Mouse (Mus musculus): Measurements from ENCODE around the gene D930020B18Rik.

D930020B18Rik gene

DNA sequence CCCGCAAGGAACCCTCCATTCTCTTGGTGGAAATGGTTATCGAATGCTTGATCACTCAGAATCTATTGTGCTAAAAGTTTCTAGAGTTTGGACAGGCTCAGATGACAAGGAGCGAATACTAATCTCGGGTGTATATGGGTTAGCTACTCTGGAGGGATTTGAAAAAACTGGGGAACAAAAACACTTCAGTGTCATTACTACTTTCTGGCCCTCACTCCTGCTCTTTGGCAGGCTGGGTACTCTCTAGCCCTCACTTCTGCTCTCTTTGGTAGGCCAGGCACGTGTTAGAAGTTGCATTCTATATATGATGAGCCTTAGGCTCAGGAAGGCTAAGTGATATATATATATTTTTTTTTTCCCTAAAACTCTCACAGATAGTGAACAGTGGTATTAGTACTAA, 1.8 kb upstream of the D930020B18Rik start:
- DNase-seq (ENCODE audit: inconsistent ontology term), result no peak

DNA sequence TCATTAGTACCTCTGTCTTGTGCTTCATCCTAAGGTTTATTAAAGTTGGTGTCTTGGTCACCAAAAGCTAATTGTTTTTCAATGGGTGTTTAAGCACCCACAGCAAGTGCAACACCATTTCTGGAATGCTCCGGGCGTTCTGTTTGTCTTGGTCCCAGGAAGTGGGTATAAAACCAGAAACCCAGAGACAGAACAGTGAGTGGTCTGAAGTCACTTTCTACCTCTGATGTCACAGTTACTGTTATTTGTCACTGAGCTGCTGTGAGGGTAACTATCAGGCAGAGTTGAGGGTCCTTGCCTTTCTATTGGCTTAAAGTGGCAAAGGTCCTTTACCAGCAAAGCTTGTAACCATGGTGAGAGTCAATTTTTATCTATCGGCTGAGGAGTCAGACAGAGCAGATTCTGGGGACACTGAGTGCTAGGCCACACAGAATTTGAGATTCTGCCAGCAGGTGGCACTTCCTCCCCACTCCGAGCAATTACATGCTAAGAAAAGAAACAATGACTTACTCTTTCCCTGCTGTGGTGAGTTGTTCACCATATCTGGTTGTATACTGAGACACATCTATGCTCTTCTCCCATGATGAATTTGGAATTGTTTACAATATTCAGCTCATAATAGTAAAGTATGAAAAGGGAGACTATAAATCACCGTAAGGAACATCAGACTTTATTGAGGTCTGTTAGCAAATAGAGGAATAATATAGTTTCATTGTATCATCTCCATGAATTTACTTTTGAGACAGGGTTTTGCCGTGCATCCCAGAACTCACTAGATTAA, 1.0 kb upstream of the D930020B18Rik start:
- DNase-seq (ENCODE audit: inconsistent ontology term), result no peak

DNA sequence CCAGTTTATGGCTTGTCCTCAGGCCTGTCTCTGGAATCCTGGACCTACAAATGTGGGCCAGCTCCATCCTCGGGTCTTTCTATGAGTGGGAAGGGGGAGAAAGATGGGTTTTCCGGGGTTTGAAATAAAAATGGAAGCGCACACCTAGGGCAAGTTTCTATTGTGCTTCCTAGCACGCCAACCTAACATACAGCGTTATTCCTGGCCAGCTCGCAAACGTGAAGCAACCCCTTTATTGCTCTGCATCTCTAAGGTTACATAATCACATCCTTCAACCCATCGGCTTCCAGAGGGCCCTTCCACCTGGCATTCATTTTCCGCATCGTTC, 480 bp upstream of the D930020B18Rik start:
- DNase-seq (ENCODE audit: inconsistent ontology term), result no peak

DNA sequence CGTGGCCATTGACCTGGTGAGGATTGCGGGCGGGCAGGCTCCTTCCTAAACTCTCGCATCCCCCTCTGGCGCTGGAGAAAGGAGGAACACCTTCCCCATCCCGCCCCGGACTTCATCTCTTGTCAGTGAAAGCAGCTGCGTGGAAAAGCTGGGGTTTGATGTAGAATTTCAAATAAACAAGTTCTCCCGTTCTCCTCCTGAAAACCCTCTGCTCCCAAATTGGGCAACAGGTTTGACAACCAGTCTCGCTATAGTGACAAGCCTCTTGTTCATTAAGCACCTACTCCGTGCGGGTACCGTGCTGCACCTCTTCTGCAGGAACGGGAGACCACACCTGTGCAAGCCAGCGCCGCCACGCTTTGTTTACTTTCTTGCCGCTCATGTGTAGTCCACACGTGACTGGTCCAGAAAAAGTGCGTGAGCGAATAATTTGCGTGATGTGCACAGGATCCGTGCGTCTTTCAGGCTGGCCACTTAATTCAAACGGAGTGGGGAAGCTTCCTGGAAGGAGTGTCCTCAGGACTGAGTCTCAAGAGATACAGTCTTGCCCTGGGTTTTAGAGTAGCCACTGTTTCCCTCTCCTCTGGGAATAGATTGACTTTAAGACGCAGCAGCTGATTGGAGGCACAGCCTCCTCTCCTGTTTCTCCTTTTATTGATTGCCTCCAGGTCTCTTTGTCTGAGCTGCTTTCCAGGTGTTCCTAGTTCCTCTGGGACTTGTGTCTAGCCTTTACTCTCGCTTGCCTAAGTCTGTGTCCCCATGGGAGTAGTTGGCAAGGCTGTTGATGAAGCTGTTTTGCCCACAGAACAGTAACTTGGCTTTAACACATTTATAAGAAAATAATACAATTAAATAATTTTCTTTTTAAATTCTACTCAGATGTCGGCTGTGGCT, 913 bp downstream of the D930020B18Rik start:
- DNase-seq (ENCODE audit: inconsistent ontology term), result no peak

DNA sequence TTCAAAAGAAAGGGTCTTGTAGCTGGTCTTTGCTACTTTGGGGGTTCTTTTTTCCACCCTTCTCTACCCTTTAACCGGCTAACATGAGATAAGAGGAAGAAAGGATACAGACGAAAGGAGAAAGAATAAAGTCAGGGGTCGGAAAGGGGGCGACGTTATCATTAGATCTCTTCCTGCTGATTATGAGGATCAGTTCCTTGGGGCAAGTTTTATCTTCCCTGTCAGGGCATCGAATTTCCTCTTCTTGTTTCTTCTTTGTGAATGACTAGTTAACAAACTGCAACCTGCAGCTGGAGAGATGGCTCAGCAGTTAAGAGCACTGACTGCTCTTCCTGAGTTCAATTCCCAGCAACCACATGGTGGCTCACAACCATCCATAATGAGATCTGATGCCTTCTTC, 4.9 kb downstream of the D930020B18Rik start:
- no peak for DNase-seq (ENCODE audit: inconsistent ontology term)

DNA sequence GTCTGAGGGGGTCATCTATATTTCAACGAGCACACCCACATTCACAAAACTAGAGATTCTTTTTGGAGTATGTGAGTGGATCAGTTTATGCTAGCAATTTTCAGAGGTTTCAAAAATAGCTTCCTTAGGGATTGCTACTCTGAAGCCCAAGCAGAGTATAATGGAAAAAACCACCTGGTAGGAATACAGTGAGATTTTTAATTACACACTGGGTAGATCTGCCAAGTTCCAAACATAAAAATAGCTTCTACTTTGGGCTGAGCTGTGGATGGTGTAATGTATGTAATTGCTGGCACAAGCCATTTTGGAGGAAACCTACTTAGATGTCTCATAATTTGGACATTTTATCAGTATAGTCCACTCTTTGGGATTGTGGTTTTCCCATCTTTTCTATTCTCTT, 11.7 kb downstream of the D930020B18Rik start:
- DNase-seq (ENCODE audit: inconsistent ontology term), result no peak

DNA sequence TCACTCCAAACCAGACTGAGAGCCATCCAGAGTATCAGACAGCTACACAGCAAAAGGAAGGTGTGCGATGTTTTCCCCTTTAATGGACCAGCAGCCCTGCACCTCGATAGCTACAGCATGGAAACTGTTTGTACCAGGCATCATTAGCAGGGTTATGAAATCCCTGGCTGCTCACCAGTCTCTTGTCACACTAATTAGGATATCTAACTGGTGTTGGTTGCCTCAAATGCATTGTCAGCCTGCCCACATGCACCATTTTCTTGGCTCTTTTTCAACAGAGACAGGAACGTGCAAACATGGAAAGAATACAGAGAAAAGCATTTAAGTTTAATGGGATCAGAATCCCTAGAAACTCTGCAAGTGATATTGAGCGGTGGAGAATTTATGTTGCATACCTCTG, 14.5 kb downstream of the D930020B18Rik start:
- no peak for DNase-seq (ENCODE audit: inconsistent ontology term)

DNA sequence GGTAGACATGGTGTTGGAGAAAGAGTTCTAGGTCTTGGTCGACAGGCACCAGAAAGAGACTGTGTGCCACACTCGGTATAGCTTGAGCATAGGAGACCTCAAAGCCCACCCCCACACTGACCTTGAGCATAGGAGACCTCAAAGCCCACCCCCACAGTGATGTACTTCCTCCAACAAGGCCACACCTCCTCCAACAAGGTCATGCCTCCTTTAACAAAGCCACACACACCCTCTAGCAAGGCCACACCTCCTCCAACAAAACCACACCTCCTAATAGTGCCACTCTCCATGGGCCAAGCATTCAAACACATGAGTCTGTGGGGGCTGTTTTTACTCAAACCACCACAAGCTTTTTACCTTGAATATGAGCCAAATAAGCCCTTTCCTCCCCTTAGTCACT, 21.3 kb downstream of the D930020B18Rik start:
- DNase-seq (ENCODE audit: inconsistent ontology term), result no peak

DNA sequence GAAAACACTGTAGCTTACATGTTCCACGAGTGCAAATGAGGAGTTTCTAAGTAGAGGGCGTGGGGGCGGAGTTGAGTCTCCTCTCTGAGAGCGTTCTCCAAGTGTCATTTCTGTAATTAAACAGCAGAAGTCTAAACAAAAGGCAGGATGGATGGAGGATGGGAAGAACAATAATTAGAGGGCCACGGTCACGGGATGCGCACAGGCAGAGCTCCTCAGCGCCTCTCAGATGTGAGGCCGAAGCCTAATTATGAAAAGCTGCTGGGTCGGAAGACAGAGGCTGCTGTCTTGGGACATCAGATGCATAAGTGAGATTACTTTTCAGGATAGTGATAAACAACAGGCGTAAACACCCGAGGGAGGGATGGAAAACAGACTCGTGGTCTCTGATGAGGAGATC, 22.2 kb downstream of the D930020B18Rik start:
- DNase-seq (ENCODE audit: inconsistent ontology term), result no peak

DNA sequence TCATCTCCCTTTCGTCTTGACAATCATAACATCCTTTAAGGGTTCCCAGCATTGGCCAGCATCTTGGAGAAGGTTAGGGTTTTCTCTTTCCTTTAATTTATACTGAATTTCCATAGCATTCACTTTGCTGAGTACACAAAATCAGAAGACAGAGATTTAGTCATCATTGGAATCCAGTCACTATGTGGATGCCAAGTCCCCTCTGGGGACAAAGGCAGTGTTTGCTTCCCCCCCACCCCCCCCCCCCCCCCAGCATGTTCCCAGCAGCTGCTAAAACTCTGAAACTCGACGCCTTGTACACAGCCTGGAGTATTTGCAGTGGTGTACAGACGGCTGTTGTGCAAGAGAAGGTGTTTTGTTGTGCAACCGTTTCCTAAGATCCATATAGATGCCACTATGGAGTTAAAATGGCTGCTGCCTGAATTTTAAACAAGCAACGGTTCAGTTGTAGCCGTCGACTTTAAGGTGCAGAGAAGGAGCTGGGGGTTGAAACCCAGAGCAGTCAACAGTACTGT, 24.3 kb downstream of the D930020B18Rik start:
- no peak for DNase-seq (ENCODE audit: inconsistent ontology term)

DNA sequence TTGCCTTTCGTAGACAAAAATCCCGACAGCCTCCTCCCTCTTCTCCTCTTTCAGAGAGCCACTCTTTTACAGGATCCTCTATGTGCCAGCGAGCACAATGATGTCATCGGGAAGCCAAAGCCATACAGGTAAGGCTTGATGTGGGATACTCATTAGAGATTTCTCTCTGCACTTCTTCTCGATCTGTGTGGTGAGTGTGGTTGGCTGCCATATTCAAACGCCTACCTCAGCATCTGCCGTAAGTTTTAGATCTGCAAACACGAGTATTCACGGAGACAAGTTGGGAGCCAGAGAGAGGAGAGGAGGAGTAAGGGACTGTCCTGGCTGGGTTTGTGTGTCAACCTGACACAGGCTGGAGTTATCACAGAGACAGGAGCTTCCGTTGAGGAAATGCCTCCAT, 27.7 kb downstream of the D930020B18Rik start:
- no peak for DNase-seq (ENCODE audit: inconsistent ontology term)

DNA sequence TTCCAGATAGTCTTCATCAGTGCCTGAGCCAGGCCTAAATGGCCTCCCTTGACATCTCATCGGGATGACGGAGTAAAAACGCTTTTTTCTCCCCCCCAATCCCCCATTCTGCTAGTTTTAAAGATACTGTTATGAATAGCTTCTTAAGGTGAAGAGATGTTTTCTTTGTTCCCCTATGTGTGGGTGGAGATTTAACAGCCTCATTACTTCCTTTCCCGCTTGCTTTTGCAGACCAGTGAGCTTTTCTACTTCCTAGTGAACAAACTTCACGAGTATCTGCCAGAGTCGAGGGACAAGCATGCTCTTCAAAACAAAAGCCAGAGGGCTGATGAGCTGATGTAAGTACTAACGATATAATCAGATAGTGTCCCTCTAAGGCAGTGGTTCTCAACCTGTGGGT, 35.6 kb downstream of the D930020B18Rik start:
- DNase-seq (ENCODE audit: inconsistent ontology term), result no peak

DNA sequence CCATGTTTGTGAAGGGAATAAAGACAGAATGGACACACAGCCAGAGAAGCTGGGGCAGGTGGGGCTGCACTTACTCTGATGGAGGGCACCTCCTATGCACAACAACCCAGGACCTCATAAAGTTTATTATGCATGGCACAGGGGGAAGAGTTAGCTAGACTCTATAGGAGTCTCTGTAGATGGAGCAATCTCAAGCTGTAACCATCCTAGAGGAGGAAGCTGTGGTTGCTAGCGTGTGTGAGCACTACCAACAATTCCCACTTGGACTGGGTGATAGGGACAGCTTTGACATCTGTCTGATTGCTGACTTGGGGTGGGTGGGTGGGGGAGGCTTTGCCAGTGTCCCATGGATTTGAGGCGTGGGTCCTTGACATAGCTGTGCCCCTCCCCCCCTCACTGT, 39.5 kb downstream of the D930020B18Rik start:
- DNase-seq (ENCODE audit: inconsistent ontology term), result no peak

DNA sequence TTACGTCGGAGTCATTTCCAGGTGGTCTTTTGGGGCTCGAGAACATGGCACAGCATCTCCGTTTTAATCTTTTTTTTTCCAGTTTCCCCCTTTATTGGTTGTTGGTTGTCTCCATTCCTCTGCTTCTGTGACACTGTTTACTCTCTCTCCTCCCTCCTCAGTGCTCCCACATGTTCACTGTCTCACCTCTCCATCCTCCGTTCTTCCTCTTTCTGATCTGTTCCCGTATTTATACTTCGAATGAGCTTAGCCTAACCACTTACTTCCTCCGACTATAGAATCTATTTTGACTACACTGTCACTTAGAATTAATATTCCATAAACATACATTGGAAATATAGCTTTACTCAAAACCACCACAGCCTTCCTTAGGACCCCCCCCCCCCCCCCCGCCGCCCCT, 41.2 kb downstream of the D930020B18Rik start:
- DNase-seq (ENCODE audit: inconsistent ontology term), result no peak

DNA sequence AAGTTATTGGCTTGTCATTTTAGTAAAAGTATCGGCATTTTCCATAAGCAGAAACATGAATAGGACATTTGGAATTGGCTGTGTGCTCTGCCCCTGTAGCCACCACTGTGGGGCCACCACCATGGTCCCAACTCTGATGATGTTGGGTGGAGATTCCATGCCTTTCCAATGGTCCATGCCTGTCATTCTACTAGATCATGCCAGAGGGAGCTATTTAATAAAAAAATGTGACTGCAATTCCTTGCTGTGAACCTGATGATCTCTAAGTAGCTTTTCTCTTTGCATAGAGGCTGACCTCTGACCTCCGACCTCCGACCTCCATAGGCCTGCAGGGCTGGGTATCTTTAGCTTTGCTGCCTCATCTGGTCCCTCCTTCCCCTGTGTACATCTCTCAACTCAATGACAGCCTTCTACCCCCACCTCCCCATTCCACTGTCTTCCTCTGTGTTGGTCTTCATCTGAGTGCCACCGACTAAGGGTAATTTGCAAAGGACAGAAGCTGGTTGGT, 44.8 kb downstream of the D930020B18Rik start:
- no peak for DNase-seq (ENCODE audit: inconsistent ontology term)

DNA sequence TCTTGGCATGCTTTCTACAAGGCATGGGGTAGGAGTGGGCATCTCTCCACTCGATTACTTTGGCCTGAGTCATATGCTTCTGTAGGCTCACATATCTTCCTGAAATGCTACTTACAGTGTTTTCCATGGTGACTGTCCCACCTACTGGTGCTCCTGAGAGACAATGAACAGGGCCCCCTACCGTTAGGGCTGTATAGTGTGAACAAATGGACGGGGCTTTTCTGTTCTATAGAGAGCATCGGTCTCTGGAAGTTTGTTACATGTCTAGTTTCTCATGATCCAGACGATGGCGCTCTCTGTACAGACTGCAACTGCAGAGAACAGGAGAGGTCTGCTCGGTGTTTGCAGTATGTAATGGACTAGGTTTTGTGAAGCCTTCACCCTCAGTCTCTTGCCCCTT, 46.1 kb downstream of the D930020B18Rik start:
- DNase-seq (ENCODE audit: inconsistent ontology term), result no peak

DNA sequence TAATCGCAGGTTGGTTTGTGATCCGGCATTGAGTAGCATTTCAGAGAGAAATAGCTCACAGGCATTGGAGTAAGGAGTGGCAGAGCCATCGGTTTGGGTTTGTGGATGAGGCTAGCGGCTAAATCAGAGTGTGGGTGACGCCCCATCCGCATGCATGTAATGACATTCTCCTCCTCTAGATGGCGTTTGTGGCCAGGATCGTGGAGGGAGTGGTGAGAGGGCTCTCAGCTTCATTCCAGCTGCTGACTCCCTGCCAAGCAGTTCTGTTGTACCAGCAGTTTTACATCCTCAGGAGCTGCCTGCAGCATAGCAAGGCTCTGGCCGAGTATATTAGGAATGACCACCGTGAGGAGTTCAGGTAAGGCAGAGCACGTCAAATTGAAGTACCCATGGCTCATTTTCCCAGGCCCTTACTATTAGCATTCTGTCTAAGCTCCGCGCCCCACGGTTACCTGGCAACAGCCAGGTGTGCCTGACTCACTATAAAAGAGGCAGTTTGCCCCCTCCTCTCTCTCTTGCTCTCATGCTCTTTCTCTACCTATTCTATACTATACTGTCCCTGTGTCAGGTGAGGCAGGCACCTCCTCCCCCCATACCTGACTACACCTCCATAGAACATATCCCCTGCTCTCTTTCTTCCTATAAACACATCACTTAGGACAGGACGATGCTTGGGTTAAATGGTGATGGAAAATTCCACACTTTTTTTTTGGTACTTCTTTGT, 48.4 kb downstream of the D930020B18Rik start:
- DNase-seq (ENCODE audit: inconsistent ontology term), result peak; percentile 35

DNA sequence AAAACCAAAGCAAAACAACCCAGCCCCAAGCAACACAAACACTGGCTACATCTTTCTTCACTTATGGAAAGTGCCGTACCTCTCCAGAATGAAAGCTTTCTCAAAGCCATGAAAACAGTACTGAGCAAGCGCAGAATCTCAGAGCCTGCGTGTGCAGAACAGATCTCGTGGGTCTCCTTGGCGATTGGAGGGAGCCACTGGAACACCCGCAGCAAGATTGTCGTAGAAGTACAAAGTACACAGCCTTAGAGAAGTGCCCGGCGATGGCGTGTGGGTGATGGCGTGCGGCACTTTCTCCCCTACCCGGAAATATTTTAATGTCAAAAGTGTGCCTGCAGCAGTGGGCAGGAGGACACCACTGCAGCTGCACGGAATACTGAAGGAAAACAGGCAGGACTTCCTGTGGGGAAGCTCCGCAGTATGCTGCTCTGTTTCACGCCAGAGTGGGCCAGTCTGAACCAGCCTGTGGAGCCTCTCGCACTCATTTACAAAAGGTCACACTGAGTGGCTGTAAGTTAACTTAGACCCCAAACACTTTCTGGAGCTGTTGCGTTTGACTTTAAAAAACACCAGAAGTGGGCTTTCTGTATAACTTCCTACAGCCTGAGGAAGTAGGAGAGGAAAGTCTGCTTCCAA, 51.7 kb downstream of the D930020B18Rik start:
- DNase-seq (ENCODE audit: inconsistent ontology term), result no peak

DNA sequence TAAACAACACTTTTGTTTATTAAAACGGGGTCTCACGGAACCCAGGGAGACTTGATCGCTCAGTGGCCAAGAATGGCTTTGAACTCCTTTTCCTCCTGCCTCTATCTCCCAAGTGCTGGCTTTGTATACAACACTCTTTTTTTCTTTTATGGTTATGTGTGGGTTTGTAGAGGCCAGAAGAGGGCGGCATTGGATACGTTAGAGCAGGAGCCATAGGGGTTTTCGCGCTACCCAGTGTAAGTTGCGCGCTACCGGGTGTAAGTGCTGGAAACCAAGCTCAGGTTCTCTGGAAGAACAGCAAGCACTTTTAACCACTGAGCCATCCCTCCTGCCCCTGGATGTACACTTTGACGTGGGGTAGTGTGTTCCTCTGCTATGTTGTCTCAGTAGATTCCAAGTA, 53.2 kb downstream of the D930020B18Rik start:
- DNase-seq (ENCODE audit: inconsistent ontology term), result no peak

DNA sequence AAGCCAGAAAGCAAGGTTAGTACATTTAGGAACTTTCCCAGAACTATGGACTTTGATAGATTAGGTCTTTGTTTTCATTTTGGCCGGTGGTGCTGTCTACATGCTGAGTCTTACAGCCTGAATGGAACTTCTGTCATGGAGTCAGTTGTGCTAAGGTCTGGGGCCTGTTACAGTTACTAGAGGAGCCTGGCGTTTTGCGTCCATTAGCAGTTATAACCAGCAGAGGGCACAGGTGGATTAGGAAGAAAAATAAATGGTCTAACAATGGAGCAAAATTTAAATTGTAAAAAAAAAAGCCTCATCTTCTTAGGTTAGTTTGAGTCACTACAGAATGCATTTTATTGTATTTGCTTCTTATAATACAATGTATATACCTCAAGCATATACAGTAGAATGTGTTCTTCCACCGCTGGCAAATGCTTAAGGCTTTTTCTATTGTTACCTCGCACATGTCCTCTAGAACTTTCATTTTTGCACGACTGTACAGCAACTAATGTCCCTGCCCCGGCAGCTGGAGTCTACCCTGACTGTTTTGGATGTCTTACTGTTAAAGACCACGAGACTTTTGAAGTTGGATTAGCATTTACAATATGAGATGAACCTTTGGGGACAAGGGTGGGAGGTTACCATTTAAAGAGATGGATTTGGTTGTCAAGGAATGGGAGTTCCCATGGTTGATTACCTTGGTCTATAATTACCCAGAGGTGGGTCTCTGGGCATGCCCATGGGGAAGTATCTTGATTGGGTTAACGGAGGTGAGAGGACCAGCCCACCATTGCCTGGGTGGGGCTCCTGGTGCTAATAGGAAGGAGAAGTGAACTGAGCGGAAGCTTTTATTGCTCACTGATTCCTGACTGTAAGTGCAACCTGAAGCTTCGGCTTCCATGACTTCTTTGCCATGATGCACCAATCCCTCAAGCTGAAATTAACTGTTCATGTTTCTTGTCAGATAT, 60.2 kb downstream of the D930020B18Rik start:
- peak; percentile 38 for DNase-seq (ENCODE audit: inconsistent ontology term)

Data from Muller cell, postnatal 12 days (primary cell).